Mouse (Mus musculus) adrenal gland, postnatal 4 days (tissue): Measurements from ENCODE around the gene Hadhb. TPM values are rescaled to one million over a fixed set of nuclear protein-coding genes. Genes with fewer than 3 reads are reported as not detected.
A peak's percentile ranks its signal among the peaks of the same experiment; 100 is the strongest.

ENCODE experiments used
- DNase-seq, 2 experiments: peaks; one replicate each; pipeline ENCODE4 v3.0.0; 2021 to 2022; ENCODE audit warnings: low spot score in 2 of 2, mixed read lengths in 2 of 2
- microRNA-seq: library from miRNA; unstranded; fragments of <30 nt; microRNA quantifications from one replicate; pipeline ENCODE4 v1.2.0, GENCODE M21; 2021
- total RNA-seq, 2 experiments: library from RNA; stranded (reverse); gene quantifications; 2 replicates each; pipeline ENCODE4 v1.2.3; 2021

The Hadhb gene
- total RNA-seq, 2 experiments from 2014 or later: 407 to 479 TPM

- peak; percentile 87 to 97 for DNase-seq
These were observed 77.4 kb downstream of the Hadhb start, which contains the start of gene Selenoi for GRCm38 (mm10) chr5:30232271-30232971. Selenoi (plus strand) TSS chr5:30232581.

- DNase-seq: no peak
These were observed 78.0 kb downstream of the Hadhb start for GRCm38 (mm10) chr5:30233042-30233441.

- no peak for DNase-seq
These were observed 78.9 kb downstream of the Hadhb start for GRCm38 (mm10) chr5:30233979-30234378.

Small RNAs within 50 kb of the gene (microRNA-seq; reads per million reads assigned to microRNA genes)
- gene Mir1960: 1.8 reads per million

Other genes starting within 250 kb of the Hadhb start
- not detected for gene Il6, start 142.1 kb upstream of the Hadhb start, total RNA-seq
- gene Tyms, start 81.6 kb upstream of the Hadhb start, total RNA-seq: 10 to 100 TPM; 67.7 to 73.3 TPM
- gene Garem2, start 50.1 kb upstream of the Hadhb start, total RNA-seq: under 1 TPM; 0.08 to 0.23 TPM
- gene 3110082J24Rik, start 49.2 kb upstream of the Hadhb start, total RNA-seq: not detected
- gene Hadha, start 86 bp upstream of the Hadhb start, total RNA-seq: 100 to 1,000 TPM; 374 to 422 TPM
- under 1 TPM in 1 of 2 experiments, not detected in 1; 0.34 TPM for gene Adgrf3, start 50.5 kb downstream of the Hadhb start, total RNA-seq
- 10 to 100 TPM; 27.2 to 30.9 TPM for gene Selenoi, start 77.3 kb downstream of the Hadhb start, total RNA-seq
- 1 to 10 TPM in 1 of 2 experiments, under 1 TPM in 1; 0.76 to 1.6 TPM for gene Drc1, start 126.1 kb downstream of the Hadhb start, total RNA-seq